Comparison of ENCODE assay signal across 9 mouse cellular contexts in genomic region chr4:115657104-115657866, GRCm38 (mm10). TPM values are rescaled to one million over a fixed set of nuclear protein-coding genes. Genes with fewer than 3 reads are reported as not detected.
DNase-seq lines count a peak whose midpoint lies in the region; ATAC-seq lines count a peak whose summit lies in the region.
"Had no signal": no experiment of that assay in that cellular context is flagged by ENCODE, and none has a peak within 500 bp of the region (broad histone marks: within the 10 kb centered on the region; RNA-seq: fewer than 3 reads in every experiment).

No protein-coding gene starts in this region.

- no peaks in the 10 kb centered on the region for H3K36me3 ChIP-seq in embryonic facial prominence, embryonic 13.5 days
- H3K36me3 ChIP-seq in heart, embryonic 16.5 days (ENCODE audit: control insufficient read depth, insufficient read depth), result no peaks in the 10 kb centered on the region
- H3K36me3 ChIP-seq in liver, embryonic 16.5 days (ENCODE audit: control insufficient read depth, insufficient read depth), result no peaks in the 10 kb centered on the region
- H3K36me3 ChIP-seq in neural tube, embryonic 13.5 days, result no peaks in the 10 kb centered on the region

- 0 out of 2 replicates have a peak, but pooled peaks cover 8% of the 10 kb centered on the region for H3K4me1 ChIP-seq in embryonic facial prominence, embryonic 13.5 days
- H3K4me1 ChIP-seq in heart, embryonic 16.5 days (ENCODE audit: control insufficient read depth, insufficient read depth, low read length), result 0 out of 2 replicates have a peak, but pooled peaks cover 6% of the 10 kb centered on the region
- H3K4me1 ChIP-seq in liver, embryonic 16.5 days (ENCODE audit: control insufficient read depth, low read depth, low read length), result no peaks in the 10 kb centered on the region
- peaks cover 10% of the 10 kb centered on the region; the same call in 1 of the 2 replicates for H3K4me1 ChIP-seq in neural tube, embryonic 13.5 days (replicated peaks)

- H3K27me3 ChIP-seq in embryonic facial prominence, embryonic 13.5 days, result peaks cover 7% of the 10 kb centered on the region
- H3K27me3 ChIP-seq in heart, embryonic 16.5 days (ENCODE audit: control insufficient read depth, insufficient read depth, low read length), result no peaks in the 10 kb centered on the region
- no peaks in the 10 kb centered on the region for H3K27me3 ChIP-seq in liver, embryonic 16.5 days (ENCODE audit: control insufficient read depth, insufficient read depth, low read depth, low read length)
- H3K27me3 ChIP-seq in neural tube, embryonic 13.5 days, result no peaks in the 10 kb centered on the region

- H3K27ac ChIP-seq in embryonic facial prominence, embryonic 13.5 days, result no peak overlapping the region
- no peak overlapping the region for H3K27ac ChIP-seq in heart, embryonic 16.5 days (ENCODE audit: low read length)
- H3K27ac ChIP-seq in liver, embryonic 16.5 days (ENCODE audit: low read length), result no peak overlapping the region
- no peak overlapping the region for H3K27ac ChIP-seq in neural tube, embryonic 13.5 days (replicated peaks)

- H3K4me3 ChIP-seq in embryonic facial prominence, embryonic 13.5 days, result peak overlapping the region; percentile 46
- H3K4me3 ChIP-seq in heart, embryonic 16.5 days (ENCODE audit: low read length), result peak overlapping the region; percentile 51
- peak overlapping the region; percentile 52 for H3K4me3 ChIP-seq in liver, embryonic 16.5 days (ENCODE audit: low read depth, low read length)
- peak overlapping the region; percentile 49 for H3K4me3 ChIP-seq in neural tube, embryonic 13.5 days

- DNase-seq in cerebellum, postnatal 14 days, result peak; percentile 8 to 9
- DNase-seq in cerebellum, postnatal 36 days, result no peak
- DNase-seq in kidney, postnatal 10 days, result peak; percentile 72
- no peak for DNase-seq in urinary bladder, postnatal 4 days (ENCODE audit: low spot score in 2 of 2)

- no peaks in the 10 kb centered on the region for H3K9me3 ChIP-seq in embryonic facial prominence, embryonic 13.5 days
- no peaks in the 10 kb centered on the region for H3K9me3 ChIP-seq in heart, embryonic 16.5 days (replicated peaks; ENCODE audit: control insufficient read depth, low read length)
- H3K9me3 ChIP-seq in liver, embryonic 16.5 days (replicated peaks; ENCODE audit: control insufficient read depth, low read length), result no peaks in the 10 kb centered on the region
- no peaks in the 10 kb centered on the region for H3K9me3 ChIP-seq in neural tube, embryonic 13.5 days

- 3% methylated on average over 34 of the region's 34 CpGs for WGBS in embryonic facial prominence, embryonic 13.5 days
- WGBS in heart, embryonic 16.5 days, result 2% methylated on average over 34 of the region's 34 CpGs
- under 1% methylated on average over 34 of the region's 34 CpGs for WGBS in liver, embryonic 16.5 days (ENCODE audit: insufficient replicate concordance)
- WGBS in neural tube, embryonic 13.5 days, result 2% methylated on average over 33 of the region's 34 CpGs

- peak overlapping the region; percentile 69 for H3K9ac ChIP-seq in embryonic facial prominence, embryonic 13.5 days
- peak overlapping the region; percentile 54 for H3K9ac ChIP-seq in heart, embryonic 16.5 days (ENCODE audit: low read length)
- 0 out of 2 replicates have a peak overlapping the region, but pooled peaks have one; percentile 5 for H3K9ac ChIP-seq in liver, embryonic 16.5 days (ENCODE audit: low read depth, low read length)
- H3K9ac ChIP-seq in neural tube, embryonic 13.5 days, result peak overlapping the region; percentile 73

- H3K4me2 ChIP-seq in embryonic facial prominence, embryonic 13.5 days, result peak overlapping the region; percentile 86
- H3K4me2 ChIP-seq in heart, embryonic 16.5 days (ENCODE audit: low read depth, low read length), result peak overlapping the region; percentile 76
- peak overlapping the region; percentile 68 for H3K4me2 ChIP-seq in liver, embryonic 16.5 days (ENCODE audit: low read depth, low read length)
- peak overlapping the region; percentile 92 for H3K4me2 ChIP-seq in neural tube, embryonic 13.5 days

- ATAC-seq in embryonic facial prominence, embryonic 13.5 days (ENCODE audit: insufficient number of reproducible peaks, insufficient read depth, low FRiP score, low TSS enrichment, low read depth), result no peak
- peak; percentile 75 for ATAC-seq in heart, embryonic 16.5 days (replicated peaks; ENCODE audit: extremely low read depth, insufficient read depth, low FRiP score)
- ATAC-seq in liver, embryonic 16.5 days (ENCODE audit: low read depth), result peak; percentile 37; the same call in 1 of the 2 replicates
- ATAC-seq in neural tube, embryonic 13.5 days (ENCODE audit: low read depth), result peak; percentile 94

RNA-seq across cellular contexts. Expression of gene Cyp4b1, which starts 9.8 kb away (rescaled TPM):
- polyA plus RNA-seq in embryonic facial prominence, embryonic 13.5 days (2015; fragmentation: Nextera tagmentation; extraction: Ambion mirVana), result 1.0 and 1.5 TPM in 2 replicates
- 4.0 and 6.4 TPM in 2 replicates for polyA plus RNA-seq in heart, embryonic 16.5 days (2015; fragmentation: Nextera tagmentation; extraction: Ambion mirVana)
- 3.9 and 4.5 TPM in 2 replicates for polyA plus RNA-seq in liver, embryonic 16.5 days (2015; fragmentation: Nextera tagmentation; extraction: Ambion mirVana)
- polyA plus RNA-seq in neural tube, embryonic 13.5 days (2015; fragmentation: Nextera tagmentation; extraction: Ambion mirVana), result 0.32 and 0.39 TPM in 2 replicates
- polyA plus RNA-seq: C2C12 had no signal

RNA-seq across cellular contexts. Expression of gene Cyp4a32, which starts 56.5 kb away (rescaled TPM):
- polyA plus RNA-seq in embryonic facial prominence, embryonic 13.5 days (2015; fragmentation: Nextera tagmentation; extraction: Ambion mirVana), result not detected in 2 replicates
- not detected in 2 replicates for polyA plus RNA-seq in heart, embryonic 16.5 days (2015; fragmentation: Nextera tagmentation; extraction: Ambion mirVana)
- polyA plus RNA-seq in liver, embryonic 16.5 days (2015; fragmentation: Nextera tagmentation; extraction: Ambion mirVana), result not detected in 2 replicates
- not detected in 2 replicates for polyA plus RNA-seq in neural tube, embryonic 13.5 days (2015; fragmentation: Nextera tagmentation; extraction: Ambion mirVana)
- polyA plus RNA-seq: C2C12 had no signal

Comparison
In these comparisons a context has a peak if more than half of its experiments do, and no peak if none do; other contexts are left out.
1. DNase-seq: peak in cerebellum, postnatal 14 days (2 of 2) and kidney, postnatal 10 days (single experiment); none in cerebellum, postnatal 36 days (0 of 2) and urinary bladder, postnatal 4 days (0 of 2).
2. H3K9ac ChIP-seq: peak in every context shown above with its lines; median percentile 73 in neural tube, embryonic 13.5 days; 69 in embryonic facial prominence, embryonic 13.5 days; 54 in heart, embryonic 16.5 days; 5 in liver, embryonic 16.5 days.
3. Peak in every context shown above with its lines, with median percentiles within 50 percentile points of each other: H3K4me2 ChIP-seq and H3K4me3 ChIP-seq.